Mouse (Mus musculus) limb, embryonic 14.5 days (tissue): ENCODE measurements around the gene Slc36a2. TPM values are rescaled to one million over a fixed set of nuclear protein-coding genes. Genes with fewer than 3 reads are reported as not detected.

Experiments
- ATAC-seq: fragments of 200-750 bp; cut with Nextera tagmentation; 2 replicates; pipeline ENCODE4 v1.8.0; 2017; ENCODE audit warnings: low read depth, moderate number of reproducible peaks, moderate TSS enrichment; ENCODE audit not compliant: low FRiP score
- DNase-seq: peaks from one replicate; pipeline ENCODE4 v3.0.0-alpha.2; 2015; ENCODE audit warnings: low spot score
- H3K27ac ChIP-seq: fragments of 300-500 bp; sonication (generic); replicated peaks from 2 replicates; pipeline ENCODE4 v1.5.1; 2014; ENCODE audit warnings: low read depth, mild to moderate bottlenecking, low read length, moderate library complexity, mixed read lengths
- H3K27me3 ChIP-seq: fragments of 300-500 bp; sonication (generic); 2 replicates; pipeline ENCODE4 v1.6.1; 2014; ENCODE audit warnings: low read length, mixed read lengths; ENCODE audit not compliant: control insufficient read depth, insufficient read depth
- H3K36me3 ChIP-seq: fragments of 300-500 bp; sonication (generic); 2 replicates; pipeline ENCODE4 v1.6.1; 2014; ENCODE audit warnings: mild to moderate bottlenecking, low read length, moderate library complexity, mixed read lengths; ENCODE audit not compliant: control insufficient read depth, insufficient read depth
- H3K4me1 ChIP-seq: fragments of 300-500 bp; sonication (generic); 2 replicates; pipeline ENCODE4 v1.6.1; 2014; ENCODE audit warnings: antibody characterized with exemption, low read length, mixed read lengths; ENCODE audit not compliant: control insufficient read depth, insufficient read depth
- H3K4me2 ChIP-seq: fragments of 300-500 bp; sonication (generic); replicated peaks from 2 replicates; pipeline ENCODE4 v1.6.1; 2014; ENCODE audit warnings: low read depth, mild to moderate bottlenecking, low read length, moderate library complexity; ENCODE audit not compliant: severe bottlenecking
- H3K4me3 ChIP-seq: fragments of 300-500 bp; sonication (generic); replicated peaks from 2 replicates; pipeline ENCODE4 v1.5.1; 2014; ENCODE audit warnings: low read length
- H3K9ac ChIP-seq: fragments of 300-500 bp; sonication (generic); 2 replicates; pipeline ENCODE4 v1.6.1; 2014; ENCODE audit warnings: mild to moderate bottlenecking, low read depth, low read length, moderate library complexity; ENCODE audit not compliant: severe bottlenecking
- H3K9me3 ChIP-seq: fragments of 300-500 bp; sonication (generic); 2 replicates; pipeline ENCODE4 v1.6.1; 2016; ENCODE audit warnings: low read length; ENCODE audit not compliant: control insufficient read depth
- POLR2A ChIP-seq: fragments of 200-500 bp; IDR thresholded peaks from 2 replicates; pipeline ENCODE4 v1.8.0; 2012; ENCODE audit warnings: inconsistent platforms, mild to moderate bottlenecking, moderate library complexity, borderline replicate concordance; ENCODE audit not compliant: insufficient read depth, insufficient read length; ENCODE audit errors: extremely low read depth
- WGBS: fragments of 180-500 bp; shearing (Covaris S2); extraction: QIAGEN DNeasy Blood & Tissue Kit; methylation state at CpG from one replicate; pipeline ENCODE4 v1.1.7; 2014; 5-methylcytosine and 5-hydroxymethylcytosine counted together
- polyA plus RNA-seq, 2 experiments: library from polyadenylated mRNA; depleted of rRNA in 1 of 2; stranded (reverse) in 1 of 2; unstranded in 1 of 2; fragments of >200 nt; fragmentation: Nextera tagmentation in 1 of 2; extraction: Ambion mirVana in 1 of 2; gene quantifications; 2 replicates each; pipeline versions ENCODE4 v1.2.1 to v1.2.3; 2012 to 2014

Gene Slc36a2
- polyA plus RNA-seq, 2 experiments: 1.4 to 1.7 TPM

GRCm38 (mm10) chr11:55187292-55187691, 2.4 kb upstream of the Slc36a2 start:
- no peak overlapping the region for H3K4me2 ChIP-seq
- H3K27me3 ChIP-seq: no peaks in the 10 kb centered on the region
- ATAC-seq (no peak), DNase-seq (no peak)
- H3K4me3 ChIP-seq: no peak overlapping the region
- no peaks in the 10 kb centered on the region for H3K36me3 ChIP-seq
- H3K9ac ChIP-seq: no peak overlapping the region
- no peaks in the 10 kb centered on the region for H3K4me1 ChIP-seq
- TF ChIP-seq POLR2A: no peak
- H3K9me3 ChIP-seq: no peaks in the 10 kb centered on the region
- H3K27ac ChIP-seq: no peak overlapping the region
- 76% methylated on average over 4 of the region's 4 CpGs for WGBS

GRCm38 (mm10) chr11:55184246-55184645, 631 bp downstream of the Slc36a2 start:
- Histone ChIP-seq H3K27me3 (no peaks in the 10 kb centered on the region), H3K9ac (no peak overlapping the region), H3K4me3 (no peak overlapping the region), H3K9me3 (no peaks in the 10 kb centered on the region), H3K27ac (no peak overlapping the region), H3K4me1 (0 out of 2 replicates have a peak, but pooled peaks cover 3% of the 10 kb centered on the region), H3K36me3 (no peaks in the 10 kb centered on the region), H3K4me2 (no peak overlapping the region)
- ATAC-seq: no peak
- no peak for TF ChIP-seq POLR2A
- 86% methylated on average over 5 of the region's 5 CpGs for WGBS
- DNase-seq: no peak

- H3K4me1 ChIP-seq: 0 out of 2 replicates have a peak, but pooled peaks cover 3% of the 10 kb centered on the region
- WGBS: 56% methylated on average over 7 of the region's 7 CpGs
- no peak overlapping the region for H3K27ac ChIP-seq
- H3K9ac ChIP-seq: no peak overlapping the region
- no peaks in the 10 kb centered on the region for H3K36me3 ChIP-seq
- no peak for TF ChIP-seq POLR2A
- no peak overlapping the region for H3K4me2 ChIP-seq
- DNase-seq: no peak
- no peaks in the 10 kb centered on the region for H3K27me3 ChIP-seq
- H3K4me3 ChIP-seq: no peak overlapping the region
- H3K9me3 ChIP-seq: no peaks in the 10 kb centered on the region
- ATAC-seq: no peak
Measured at GRCm38 (mm10) chr11:55183124-55183523, 1.8 kb downstream of the Slc36a2 start.

- Histone ChIP-seq H3K4me3 (no peak overlapping the region), H3K36me3 (no peaks in the 10 kb centered on the region), H3K27me3 (no peaks in the 10 kb centered on the region), H3K4me1 (0 out of 2 replicates have a peak, but pooled peaks cover 3% of the 10 kb centered on the region), H3K4me2 (no peak overlapping the region), H3K9me3 (no peaks in the 10 kb centered on the region), H3K9ac (no peak overlapping the region), H3K27ac (no peak overlapping the region)
- no peak for TF ChIP-seq POLR2A
- DNase-seq (no peak), ATAC-seq (no peak)
- 83% methylated on average over 3 of the region's 3 CpGs for WGBS
Measured at GRCm38 (mm10) chr11:55179856-55180255, 5.0 kb downstream of the Slc36a2 start.

GRCm38 (mm10) chr11:55178830-55179229, 6.0 kb downstream of the Slc36a2 start:
- 92% methylated on average over 4 of the region's 4 CpGs for WGBS
- 0 out of 2 replicates have a peak, but pooled peaks cover 3% of the 10 kb centered on the region for H3K4me1 ChIP-seq
- H3K9me3 ChIP-seq: no peaks in the 10 kb centered on the region
- no peaks in the 10 kb centered on the region for H3K27me3 ChIP-seq
- H3K27ac ChIP-seq: no peak overlapping the region
- no peak overlapping the region for H3K4me3 ChIP-seq
- no peak for TF ChIP-seq POLR2A
- DNase-seq (no peak), ATAC-seq (no peak)
- no peak overlapping the region for H3K9ac ChIP-seq
- H3K4me2 ChIP-seq: no peak overlapping the region
- no peaks in the 10 kb centered on the region for H3K36me3 ChIP-seq

GRCm38 (mm10) chr11:55170501-55170900, 14.4 kb downstream of the Slc36a2 start:
- DNase-seq (no peak), ATAC-seq (no peak)
- H3K4me3 ChIP-seq: no peak overlapping the region
- no peaks in the 10 kb centered on the region for H3K9me3 ChIP-seq
- no peak overlapping the region for H3K4me2 ChIP-seq
- no peaks in the 10 kb centered on the region for H3K4me1 ChIP-seq
- H3K27ac ChIP-seq: no peak overlapping the region
- TF ChIP-seq POLR2A: no peak
- no peaks in the 10 kb centered on the region for H3K36me3 ChIP-seq
- H3K9ac ChIP-seq: no peak overlapping the region
- WGBS: 81% methylated on average over 4 of the region's 4 CpGs
- H3K27me3 ChIP-seq: no peaks in the 10 kb centered on the region
